Mouse (Mus musculus) stomach, postnatal 0 days (tissue): ENCODE measurements at regions not wholly inside any gene's neighbourhood (a gene's known extent, or its start where the extent isn't known, plus 50 kb on each side); places are given as distances from the start of the nearest gene placed in this dataset.
A peak's percentile ranks its signal among the peaks of the same experiment; 100 is the strongest.

ENCODE experiments used
- ATAC-seq: fragments of 200-750 bp; cut with Nextera tagmentation; 2 replicates; pipeline ENCODE4 v1.8.0; 2017; ENCODE audit not compliant: low FRiP score, low TSS enrichment
- DNase-seq: peaks from one replicate; pipeline ENCODE4 v3.0.0-alpha.2; 2016; ENCODE audit warnings: low spot score
- H3K27ac ChIP-seq: fragments of 300-500 bp; sonication (generic); replicated peaks from 2 replicates; pipeline ENCODE4 v1.5.1; 2014; ENCODE audit warnings: mild to moderate bottlenecking, control low read depth
- H3K27me3 ChIP-seq: fragments of 300-500 bp; sonication (generic); 2 replicates; pipeline ENCODE4 v1.6.1; 2014; ENCODE audit warnings: low read length; ENCODE audit not compliant: control insufficient read depth, insufficient read depth
- H3K36me3 ChIP-seq: fragments of 300-500 bp; sonication (generic); 2 replicates; pipeline ENCODE4 v1.6.1; 2014; ENCODE audit warnings: low read length, mixed read lengths; ENCODE audit not compliant: control insufficient read depth, insufficient read depth
- H3K4me1 ChIP-seq: fragments of 300-500 bp; sonication (generic); replicated peaks from 2 replicates; pipeline ENCODE4 v1.6.1; 2014; ENCODE audit warnings: antibody characterized with exemption; ENCODE audit not compliant: control insufficient read depth, insufficient read depth
- H3K4me2 ChIP-seq: fragments of 300-500 bp; sonication (generic); replicated peaks from 2 replicates; pipeline ENCODE4 v1.6.1; 2014; ENCODE audit warnings: low read depth, mild to moderate bottlenecking, control low read depth, moderate library complexity
- H3K4me3 ChIP-seq: fragments of 300-500 bp; sonication (generic); 2 replicates; pipeline ENCODE4 v1.5.1; 2014; ENCODE audit warnings: low read depth, low read length, control low read depth
- H3K9ac ChIP-seq: fragments of 300-500 bp; sonication (generic); 2 replicates; pipeline ENCODE4 v1.6.1; 2014; ENCODE audit warnings: mild to moderate bottlenecking, low read length, control low read depth, mixed read lengths
- H3K9me3 ChIP-seq: fragments of 300-500 bp; sonication (generic); 2 replicates; pipeline ENCODE4 v1.6.1; 2016; ENCODE audit warnings: low read length; ENCODE audit not compliant: control insufficient read depth
- CTCF ChIP-seq: IDR thresholded peaks from 2 replicates; pipeline ENCODE4 v1.5.1; 2016; ENCODE audit warnings: antibody characterized with exemption, low read depth, mild to moderate bottlenecking, moderate library complexity
- EP300 ChIP-seq: optimal IDR thresholded peaks from 2 replicates; pipeline ENCODE3; 2016; ENCODE audit warnings: antibody characterized with exemption
- WGBS: fragments of 180-500 bp; shearing (Covaris S2); extraction: QIAGEN DNeasy Blood & Tissue Kit; methylation state at CpG from one replicate; pipeline ENCODE4 v1.1.7; 2014; 5-methylcytosine and 5-hydroxymethylcytosine counted together

- WGBS: 64% methylated on average over 6 of the region's 6 CpGs
- no peak for DNase-seq
- no peak for ATAC-seq
- Histone ChIP-seq H3K4me2 (no peak overlapping the region), H3K4me1 (no peaks in the 10 kb centered on the region), H3K9me3 (no peaks in the 10 kb centered on the region), H3K27me3 (no peaks in the 10 kb centered on the region), H3K4me3 (no peak overlapping the region), H3K27ac (no peak overlapping the region), H3K9ac (no peak overlapping the region), H3K36me3 (no peaks in the 10 kb centered on the region)
- TF ChIP-seq CTCF (no peak), EP300 (no peak)
Measured at GRCm38 (mm10) chr1:92727371-92727770, 78.7 kb upstream of the Otos start.

GRCm38 (mm10) chr1:92726341-92726740, 77.7 kb upstream of the Otos start:
- TF ChIP-seq EP300 (no peak), CTCF (no peak)
- H3K9ac ChIP-seq: no peak overlapping the region
- no peak overlapping the region for H3K4me3 ChIP-seq
- no peaks in the 10 kb centered on the region for H3K4me1 ChIP-seq
- WGBS: 77% methylated on average over 6 of the region's 6 CpGs
- ATAC-seq: no peak
- no peak overlapping the region for H3K27ac ChIP-seq
- H3K4me2 ChIP-seq: no peak overlapping the region
- no peaks in the 10 kb centered on the region for H3K27me3 ChIP-seq
- H3K36me3 ChIP-seq: no peaks in the 10 kb centered on the region
- no peak for DNase-seq
- no peaks in the 10 kb centered on the region for H3K9me3 ChIP-seq

- TF ChIP-seq EP300: no peak
- TF ChIP-seq CTCF: no peak
- WGBS: 71% methylated on average over 3 of the region's 3 CpGs
- no peak overlapping the region for H3K4me3 ChIP-seq
- H3K4me1 ChIP-seq: no peaks in the 10 kb centered on the region
- H3K9me3 ChIP-seq: no peaks in the 10 kb centered on the region
- DNase-seq: no peak
- H3K36me3 ChIP-seq: no peaks in the 10 kb centered on the region
- H3K27ac ChIP-seq: no peak overlapping the region
- H3K9ac ChIP-seq: no peak overlapping the region
- H3K27me3 ChIP-seq: no peaks in the 10 kb centered on the region
- H3K4me2 ChIP-seq: no peak overlapping the region
- no peak for ATAC-seq
Measured at GRCm38 (mm10) chr1:92724135-92724534, 75.5 kb upstream of the Otos start.

- no peak for DNase-seq
- Histone ChIP-seq H3K4me3 (no peak overlapping the region), H3K4me1 (no peaks in the 10 kb centered on the region), H3K9me3 (no peaks in the 10 kb centered on the region), H3K9ac (no peak overlapping the region), H3K27me3 (no peaks in the 10 kb centered on the region), H3K4me2 (no peak overlapping the region), H3K36me3 (no peaks in the 10 kb centered on the region), H3K27ac (no peak overlapping the region)
- no peak for TF ChIP-seq CTCF
- no peak for TF ChIP-seq EP300
- 71% methylated on average over 10 of the region's 10 CpGs for whole genome bisulfite sequencing
- 0 out of 2 replicates have a peak, but pooled peaks have one; percentile 23 for ATAC-seq
Measured at GRCm38 (mm10) chr1:92720567-92720966, 71.9 kb upstream of the Otos start.

GRCm38 (mm10) chr1:92719864-92720263, 71.2 kb upstream of the Otos start:
- H3K36me3 ChIP-seq: no peaks in the 10 kb centered on the region
- no peak for ATAC-seq
- DNase-seq: no peak
- no peak overlapping the region for H3K4me3 ChIP-seq
- no peaks in the 10 kb centered on the region for H3K9me3 ChIP-seq
- 91% methylated on average over 6 of the region's 6 CpGs for WGBS
- H3K4me1 ChIP-seq: no peaks in the 10 kb centered on the region
- H3K27me3 ChIP-seq: no peaks in the 10 kb centered on the region
- H3K4me2 ChIP-seq: no peak overlapping the region
- H3K9ac ChIP-seq: no peak overlapping the region
- TF ChIP-seq EP300: no peak
- TF ChIP-seq CTCF: no peak
- no peak overlapping the region for H3K27ac ChIP-seq

GRCm38 (mm10) chr1:92718108-92718507, 69.5 kb upstream of the Otos start:
- ATAC-seq: peak; percentile 48; the same call in 1 of the 2 replicates
- peak; percentile 50 for DNase-seq
- 55% methylated on average over 4 of the region's 4 CpGs for WGBS
- H3K9ac ChIP-seq: no peak overlapping the region
- no peaks in the 10 kb centered on the region for H3K4me1 ChIP-seq
- H3K4me2 ChIP-seq: no peak overlapping the region
- no peaks in the 10 kb centered on the region for H3K36me3 ChIP-seq
- no peaks in the 10 kb centered on the region for H3K9me3 ChIP-seq
- H3K4me3 ChIP-seq: no peak overlapping the region
- no peak overlapping the region for H3K27ac ChIP-seq
- no peaks in the 10 kb centered on the region for H3K27me3 ChIP-seq
- TF ChIP-seq EP300 (no peak), CTCF (no peak)
